Mouse (Mus musculus): ENCODE measurements at regions not wholly inside any gene's neighbourhood (a gene's known extent, or its start where the extent isn't known, plus 50 kb on each side); places are given as distances from the start of the nearest gene placed in this dataset.

- in situ Hi-C loops (cut with MboI; ENCODE audit: low sequenced_read_pairs in 2 of 2, unreplicated experiment in 2 of 2): no loop called here
- Histone ChIP-seq H3K27ac (ENCODE audit: insufficient read depth, low read depth, low read length, poor library complexity, severe bottlenecking) (no peak overlapping the region), H3K4me1 (ENCODE audit: control insufficient read depth in 2 of 2, insufficient read depth in 2 of 2, low read length in 2 of 2, poor library complexity in 1 of 2) (peaks cover 0 to 2% of the 10 kb centered on the region in 2 experiments; a peak in 1 of 4 replicates), H3K9ac (ENCODE audit: insufficient read depth, low read depth, low read length, poor library complexity, severe bottlenecking) (no peak overlapping the region), H3K4me3 (ENCODE audit: insufficient read depth in 1 of 2, low read depth in 1 of 2, low read length in 2 of 2, poor library complexity in 1 of 2, severe bottlenecking in 1 of 2) (no peak overlapping the region), H3K9me3 (ENCODE audit: control insufficient read depth, insufficient read depth, low read depth, low read length) (no peaks in the 10 kb centered on the region), H3K36me3 (ENCODE audit: control insufficient read depth, insufficient read depth, low read length, poor library complexity, severe bottlenecking) (no peaks in the 10 kb centered on the region)
- DNase-seq (ENCODE audit: low read depth, low spot score): no peak
- no peak for TF ChIP-seq CHD2 (IDR thresholded peaks at IDR 0.05; ENCODE audit: low read depth, low read length)
- no peak for TF ChIP-seq ZC3H11A (IDR thresholded peaks at IDR 0.05; ENCODE audit: borderline replicate concordance, low read depth, low read length)
- no peak for TF ChIP-seq HCFC1 (IDR thresholded peaks at IDR 0.05; ENCODE audit: borderline replicate concordance, insufficient read depth, low read length)
- no peak for TF ChIP-seq ZNF384 (IDR thresholded peaks at IDR 0.05; ENCODE audit: low read depth, low read length)
- TF ChIP-seq MAFK (IDR thresholded peaks at IDR 0.05; ENCODE audit: insufficient read depth, low read depth, low read length): no peak
These were observed 537.3 kb upstream of the Adam5 start for GRCm38 (mm10) chr8:25361420-25361819.

- no peaks in the 10 kb centered on the region for H3K36me3 ChIP-seq (ENCODE audit: control insufficient read depth, insufficient read depth, low read length, poor library complexity, severe bottlenecking)
- in situ Hi-C loops (cut with MboI; ENCODE audit: low sequenced_read_pairs in 2 of 2, unreplicated experiment in 2 of 2): no loop called here
- TF ChIP-seq ZNF384 (IDR thresholded peaks at IDR 0.05; ENCODE audit: low read depth, low read length): no peak
- no peak for TF ChIP-seq HCFC1 (IDR thresholded peaks at IDR 0.05; ENCODE audit: borderline replicate concordance, insufficient read depth, low read length)
- no peak for TF ChIP-seq ZC3H11A (IDR thresholded peaks at IDR 0.05; ENCODE audit: borderline replicate concordance, low read depth, low read length)
- TF ChIP-seq MAFK (IDR thresholded peaks at IDR 0.05; ENCODE audit: insufficient read depth, low read depth, low read length): no peak
- TF ChIP-seq CHD2 (IDR thresholded peaks at IDR 0.05; ENCODE audit: low read depth, low read length): no peak
These were observed 534.5 kb upstream of the Adam5 start for GRCm38 (mm10) chr8:25358539-25359165.

GRCm38 (mm10) chr8:25353822-25354770 is 529.9 kb upstream of the Adam5 start:
- Histone ChIP-seq H3K9me3 (ENCODE audit: control insufficient read depth, insufficient read depth, low read depth, low read length) (no peaks in the 10 kb centered on the region), H3K4me1 (ENCODE audit: control insufficient read depth in 2 of 2, insufficient read depth in 2 of 2, low read length in 2 of 2, poor library complexity in 1 of 2) (no peaks in the 10 kb centered on the region), H3K36me3 (ENCODE audit: control insufficient read depth, insufficient read depth, low read length, poor library complexity, severe bottlenecking) (no peaks in the 10 kb centered on the region), H3K27ac (ENCODE audit: insufficient read depth, low read depth, low read length, poor library complexity, severe bottlenecking) (no peak overlapping the region), H3K9ac (ENCODE audit: insufficient read depth, low read depth, low read length, poor library complexity, severe bottlenecking) (no peak overlapping the region), H3K4me3 (ENCODE audit: insufficient read depth in 1 of 2, low read depth in 1 of 2, low read length in 2 of 2, poor library complexity in 1 of 2, severe bottlenecking in 1 of 2) (peak overlapping the region in 1 of 2 experiments; percentile 6; a peak in 1 of 4 replicates)
- in situ Hi-C loops (cut with MboI; ENCODE audit: low sequenced_read_pairs in 2 of 2, unreplicated experiment in 2 of 2): no loop called here
- DNase-seq (ENCODE audit: low read depth, low spot score): no peak
- no peak for TF ChIP-seq CHD2 (IDR thresholded peaks at IDR 0.05; ENCODE audit: low read depth, low read length)
- no peak for TF ChIP-seq ZNF384 (IDR thresholded peaks at IDR 0.05; ENCODE audit: low read depth, low read length)
- TF ChIP-seq HCFC1 (IDR thresholded peaks at IDR 0.05; ENCODE audit: borderline replicate concordance, insufficient read depth, low read length): no peak
- TF ChIP-seq MAFK (IDR thresholded peaks at IDR 0.05; ENCODE audit: insufficient read depth, low read depth, low read length): no peak
- TF ChIP-seq ZC3H11A (IDR thresholded peaks at IDR 0.05; ENCODE audit: borderline replicate concordance, low read depth, low read length): no peak

More at GRCm38 (mm10) chr8:25358539-25359165, 534.5 kb upstream of the Adam5 start:
- Histone ChIP-seq H3K4me1 (ENCODE audit: control insufficient read depth in 2 of 2, insufficient read depth in 2 of 2, low read length in 2 of 2, poor library complexity in 1 of 2) (peaks cover 0 to 2% of the 10 kb centered on the region in 2 experiments; a peak in 1 of 4 replicates), H3K9me3 (ENCODE audit: control insufficient read depth, insufficient read depth, low read depth, low read length) (no peaks in the 10 kb centered on the region), H3K4me3 (ENCODE audit: insufficient read depth in 1 of 2, low read depth in 1 of 2, low read length in 2 of 2, poor library complexity in 1 of 2, severe bottlenecking in 1 of 2) (no peak overlapping the region), H3K9ac (ENCODE audit: insufficient read depth, low read depth, low read length, poor library complexity, severe bottlenecking) (no peak overlapping the region), H3K27ac (ENCODE audit: insufficient read depth, low read depth, low read length, poor library complexity, severe bottlenecking) (no peak overlapping the region)
- no peak for DNase-seq (ENCODE audit: low read depth, low spot score)

- Histone ChIP-seq H3K9me3 (ENCODE audit: control insufficient read depth, insufficient read depth, low read depth, low read length) (no peaks in the 10 kb centered on the region), H3K27ac (ENCODE audit: insufficient read depth, low read depth, low read length, poor library complexity, severe bottlenecking) (no peak overlapping the region), H3K36me3 (ENCODE audit: control insufficient read depth, insufficient read depth, low read length, poor library complexity, severe bottlenecking) (no peaks in the 10 kb centered on the region), H3K9ac (ENCODE audit: insufficient read depth, low read depth, low read length, poor library complexity, severe bottlenecking) (no peak overlapping the region), H3K4me1 (ENCODE audit: control insufficient read depth in 2 of 2, insufficient read depth in 2 of 2, low read length in 2 of 2, poor library complexity in 1 of 2) (no peaks in the 10 kb centered on the region), H3K4me3 (ENCODE audit: insufficient read depth in 1 of 2, low read depth in 1 of 2, low read length in 2 of 2, poor library complexity in 1 of 2, severe bottlenecking in 1 of 2) (peak overlapping the region in 1 of 2 experiments; percentile 6; a peak in 1 of 4 replicates)
- in situ Hi-C loops (cut with MboI; ENCODE audit: low sequenced_read_pairs in 2 of 2, unreplicated experiment in 2 of 2): no loop called here
- DNase-seq (ENCODE audit: low read depth, low spot score): no peak
- TF ChIP-seq MAFK (IDR thresholded peaks at IDR 0.05; ENCODE audit: insufficient read depth, low read depth, low read length) (no peak), HCFC1 (IDR thresholded peaks at IDR 0.05; ENCODE audit: borderline replicate concordance, insufficient read depth, low read length) (no peak), ZC3H11A (IDR thresholded peaks at IDR 0.05; ENCODE audit: borderline replicate concordance, low read depth, low read length) (no peak), CHD2 (IDR thresholded peaks at IDR 0.05; ENCODE audit: low read depth, low read length) (no peak), ZNF384 (IDR thresholded peaks at IDR 0.05; ENCODE audit: low read depth, low read length) (no peak)
These were observed 529.2 kb upstream of the Adam5 start for GRCm38 (mm10) chr8:25353405-25353804.

Measured in ES-E14 (cell line).